Mouse (Mus musculus) forebrain, embryonic 13.5 days (tissue): ENCODE results near the gene Mcpt1. TPM values are rescaled to one million over a fixed set of nuclear protein-coding genes. Genes with fewer than 3 reads are reported as not detected.

Experiments
- polyA plus RNA-seq: library from polyadenylated mRNA; unstranded; fragments of >200 nt; fragmentation: Nextera tagmentation; extraction: Ambion mirVana; gene quantifications from 2 replicates; pipeline ENCODE4 v1.2.1, GENCODE M21; 2015

The Mcpt1 gene
- polyA plus RNA-seq, 1 experiment from 2014 or later = not detected

Other genes with a start within 250 kb of the Mcpt1 start
- 3.6 and 5.4 TPM in 2 replicates for gene Adcy4, start 233.9 kb upstream of the Mcpt1 start, polyA plus RNA-seq
- 2.1 and 2.4 TPM in 2 replicates for gene Ripk3, start 229.1 kb upstream of the Mcpt1 start, polyA plus RNA-seq
- 17.0 and 18.9 TPM in 2 replicates for gene Nfatc4, start 194.8 kb upstream of the Mcpt1 start, polyA plus RNA-seq
- gene Nynrin, start 164.0 kb upstream of the Mcpt1 start, polyA plus RNA-seq = 9.3 and 12.4 TPM in 2 replicates
- gene Cbln3, start 133.6 kb upstream of the Mcpt1 start, polyA plus RNA-seq = 0.08 and 0.18 TPM in 2 replicates
- gene Khnyn, start 133.0 kb upstream of the Mcpt1 start, polyA plus RNA-seq = 9.6 and 10.8 TPM in 2 replicates
- 71.0 and 72.3 TPM in 2 replicates for gene Sdr39u1, start 117.7 kb upstream of the Mcpt1 start, polyA plus RNA-seq
- not detected in 2 replicates for gene Cma1, start 73.3 kb upstream of the Mcpt1 start, polyA plus RNA-seq
- gene Cma2, start 67.0 kb upstream of the Mcpt1 start, polyA plus RNA-seq = not detected in 2 replicates
- gene Mcpt9, start 12.5 kb downstream of the Mcpt1 start, polyA plus RNA-seq = not detected in 2 replicates
- gene Mcpt2, start 24.1 kb downstream of the Mcpt1 start, polyA plus RNA-seq = not detected in 2 replicates
- not detected in 2 replicates for gene Mcpt4, start 44.3 kb downstream of the Mcpt1 start, polyA plus RNA-seq
- not detected in 2 replicates for gene Mcpt8, start 67.3 kb downstream of the Mcpt1 start, polyA plus RNA-seq
- gene Ctsg, start 84.6 kb downstream of the Mcpt1 start, polyA plus RNA-seq = not detected in 2 replicates
- gene Gzme, start 102.7 kb downstream of the Mcpt1 start, polyA plus RNA-seq = not detected in 2 replicates
- gene Gzmd, start 114.6 kb downstream of the Mcpt1 start, polyA plus RNA-seq = not detected in 2 replicates
- gene Gzmg, start 141.6 kb downstream of the Mcpt1 start, polyA plus RNA-seq = not detected in 2 replicates
- gene Gzmn, start 156.6 kb downstream of the Mcpt1 start, polyA plus RNA-seq = not detected in 2 replicates
- not detected in 2 replicates for gene Gzmf, start 193.4 kb downstream of the Mcpt1 start, polyA plus RNA-seq
- gene Gzmc, start 216.7 kb downstream of the Mcpt1 start, polyA plus RNA-seq = not detected in 2 replicates
- gene Gzmb, start 244.3 kb downstream of the Mcpt1 start, polyA plus RNA-seq = not detected in 2 replicates